Mouse (Mus musculus) heart, adult 18-20 months (tissue): ENCODE results near the gene Lrif1. TPM values are rescaled to one million over a fixed set of nuclear protein-coding genes. Genes with fewer than 3 reads are reported as not detected.
A peak's percentile ranks its signal among the peaks of the same experiment; 100 is the strongest.
"Not testable (repeated sequence)": the region's sequence is repeated elsewhere in the genome, so short reads cannot be mapped to it uniquely, and the experiment has no call there.

Experiments
- DNase-seq, 2 experiments: peaks; one replicate each; pipeline ENCODE4 v3.0.0; 2021 to 2022; ENCODE audit warnings: mixed read lengths in 1 of 2
- long read RNA-seq, 2 experiments: library from polyadenylated mRNA; stranded (forward); transcript quantifications; one replicate each; pipeline ENCODE4 v2.0.0; 2021
- total RNA-seq, 2 experiments: library from RNA; stranded (reverse); gene quantifications; 2 replicates each; pipeline ENCODE4 v1.2.3; 2021

The Lrif1 gene
- 10 to 100 TPM; 12.8 to 14.4 TPM for total RNA-seq
- long read RNA-seq, experiment 1, partial matches to known transcripts, result 0 of 7 reads
- long read RNA-seq, experiment 1, other reads (novel, unspliced or antisense), result 4 of 7 reads
- long read RNA-seq, experiment 2, partial matches to known transcripts, result 0 of 4 reads
- long read RNA-seq, experiment 2, other reads (novel, unspliced or antisense), result 2 of 4 reads

DNA sequence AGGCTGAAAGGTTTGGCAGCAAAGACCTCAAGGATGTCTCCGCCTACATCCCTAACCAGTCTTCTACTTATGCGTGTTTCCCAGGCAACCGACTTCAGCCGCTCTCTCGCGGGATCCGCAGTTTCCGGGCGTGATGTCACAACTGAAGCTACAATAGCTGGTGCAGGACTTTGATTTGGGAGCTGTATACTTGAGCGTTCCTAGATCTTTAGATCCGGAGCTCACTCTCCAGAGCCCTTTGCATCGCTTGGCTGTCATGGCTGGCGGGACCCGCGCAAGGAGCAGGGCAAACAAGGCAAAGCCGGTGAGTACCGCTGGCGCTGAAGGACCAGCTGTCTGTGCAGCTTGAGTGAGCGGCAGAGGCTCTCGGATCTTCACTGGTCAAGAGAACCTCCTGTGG lies at the start of gene Lrif1:
TSS of gene Lrif1 (plus strand) at position 158 of the 400 bp plus-strand sequence.
- peak; percentile 61 to 74 for DNase-seq

DNA sequence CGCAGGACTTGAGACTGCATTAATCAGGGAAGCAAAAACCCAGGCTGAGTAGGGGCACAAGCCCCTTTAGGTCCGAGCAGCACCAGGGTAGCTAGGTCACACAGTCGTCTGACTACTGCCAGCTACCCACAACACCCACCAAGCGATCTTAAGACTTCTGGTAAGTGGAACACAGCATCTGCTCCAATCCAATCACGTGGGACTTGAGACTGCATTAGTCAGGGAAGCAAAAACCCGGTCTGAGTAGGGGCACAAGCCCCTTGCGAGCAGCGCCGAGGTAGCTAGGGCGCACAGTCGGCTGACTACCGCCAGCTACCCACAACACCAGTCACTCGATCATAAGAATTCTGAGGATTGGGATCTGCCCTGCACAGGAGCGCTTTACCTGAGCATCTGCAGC lies 12.0 kb upstream of the Lrif1 start:
- not testable (repeated sequence) for DNase-seq

GRCm38 (mm10) chr3:106685381-106685780 lies 594 bp downstream of the Lrif1 start:
- DNase-seq, result no peak

GRCm38 (mm10) chr3:106721397-106722027 lies 36.7 kb downstream of the Lrif1 start:
- DNase-seq, result peak; percentile 97 to 99

- DNase-seq, result peak; percentile 81 to 88
These were observed 37.5 kb downstream of the Lrif1 start for GRCm38 (mm10) chr3:106722028-106722945.

DNA sequence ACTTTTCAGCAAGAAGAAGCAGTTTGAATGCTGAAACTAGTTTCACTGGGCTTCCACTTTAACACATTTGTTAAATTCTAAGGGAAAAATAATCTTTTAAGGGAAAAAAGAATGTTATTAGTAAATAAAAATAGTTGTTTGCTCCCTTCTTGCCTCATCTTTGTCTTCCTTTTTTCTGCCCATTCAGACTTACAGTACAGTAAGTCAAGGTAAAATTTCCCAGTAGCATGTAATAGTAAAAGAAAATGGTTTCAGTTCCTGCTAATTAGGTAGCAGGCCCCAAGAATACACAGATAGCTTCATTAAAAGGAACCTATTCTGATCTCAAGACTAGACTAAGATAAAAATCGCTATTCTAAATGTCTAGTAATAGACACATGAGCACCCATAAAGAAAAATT lies 71.1 kb downstream of the Lrif1 start:
- no peak for DNase-seq

DNA sequence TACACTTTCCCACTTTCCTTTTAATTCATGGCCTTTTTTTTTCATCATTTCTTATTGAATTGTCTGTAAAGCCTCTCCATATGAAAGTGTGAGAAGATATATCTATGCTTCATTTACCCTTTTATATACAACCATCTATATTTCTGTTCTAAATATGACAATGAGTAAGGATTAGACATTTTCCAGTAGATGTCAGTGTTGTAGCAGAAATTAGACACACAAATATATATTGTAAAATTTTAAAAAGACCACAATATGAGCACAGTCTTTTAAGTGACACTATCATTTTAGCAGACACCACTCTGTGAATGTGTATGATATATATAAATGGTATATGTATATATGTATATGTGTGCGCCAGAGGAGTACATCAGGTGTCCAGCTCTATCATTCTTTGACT lies 87.0 kb downstream of the Lrif1 start:
- DNase-seq, result no peak

DNA sequence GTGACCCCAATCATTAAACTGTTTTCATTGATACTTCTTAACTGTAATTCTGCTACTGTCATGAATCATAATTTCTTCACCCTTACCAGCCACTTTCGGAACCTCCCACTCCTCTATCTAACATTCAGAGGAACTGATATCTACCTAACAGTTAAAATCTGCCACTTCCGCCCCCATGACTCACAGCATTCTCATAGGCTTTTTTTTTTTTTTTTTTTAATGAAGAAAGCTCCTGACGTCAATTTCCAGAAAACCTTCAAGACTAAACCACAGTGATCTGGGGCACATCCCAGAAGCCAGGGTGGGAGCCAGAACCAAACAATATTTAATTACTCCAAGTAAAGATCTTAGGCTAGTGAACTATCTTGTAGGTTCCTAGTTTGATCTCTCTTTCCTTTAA lies 100.3 kb downstream of the Lrif1 start:
- peak in 1 of 2 experiments; percentile 18 for DNase-seq

Other genes starting within 250 kb of the Lrif1 start
- gene Dennd2d, start 202.6 kb upstream of the Lrif1 start, total RNA-seq, result 1 to 10 TPM in 1 of 2 experiments, under 1 TPM in 1; 0.45 to 1.5 TPM
- gene Dram2, start 137.2 kb upstream of the Lrif1 start, total RNA-seq, result 100 to 1,000 TPM in 1 of 2 experiments, 10 to 100 TPM in 1; 88.9 to 102 TPM
- gene Cept1, start 137.2 kb upstream of the Lrif1 start, total RNA-seq, result 10 to 100 TPM; 19.9 to 21.6 TPM
- gene Cd53, start 105.2 kb downstream of the Lrif1 start, total RNA-seq, result 10 to 100 TPM in 1 of 2 experiments, 1 to 10 TPM in 1; 5.7 to 12.0 TPM
- gene Olfr266, start 141.3 kb downstream of the Lrif1 start, total RNA-seq, result not detected